Mouse (Mus musculus) stomach, adult 2 months (tissue): ENCODE data around the gene Usp40. TPM values are rescaled to one million over a fixed set of nuclear protein-coding genes. Genes with fewer than 3 reads are reported as not detected.

Experiments used
- polyA plus RNA-seq: library from polyadenylated mRNA; depleted of rRNA; stranded (reverse); fragments of >200 nt; gene quantifications from 2 replicates; pipeline ENCODE4 v1.2.3, GENCODE M21; 2012; rRNA removed

Gene Usp40
- polyA plus RNA-seq, result 1.6 and 1.9 TPM in 2 replicates

GRCm38 (mm10) chr1:88008211-88008697, at the start of gene Usp40:
Gene Usp40 (minus strand): TSS chr1:88008551.

GRCm38 (mm10) chr1:88055088-88055487, 46.7 kb upstream of the Usp40 start, which contains the start of gene Ugt1a10:
Gene Ugt1a10 (plus strand): TSS chr1:88055388.

Other genes starting within 250 kb of the Usp40 start
- 0.03 and 0.10 TPM in 2 replicates for gene Sag, start 204.9 kb downstream of the Usp40 start, polyA plus RNA-seq
- gene Dgkd, start 155.3 kb downstream of the Usp40 start, polyA plus RNA-seq, result 12.4 and 14.8 TPM in 2 replicates
- gene Ugt1a10, start 46.8 kb upstream of the Usp40 start, polyA plus RNA-seq, result not detected in 2 replicates
- gene Ugt1a9, start 62.2 kb upstream of the Usp40 start, polyA plus RNA-seq, result 0.09 TPM in 1 of 2 replicates, not detected in the other
- gene Ugt1a8, start 79.3 kb upstream of the Usp40 start, polyA plus RNA-seq, result not detected in 2 replicates
- 5.6 and 12.9 TPM in 2 replicates for gene Ugt1a7c, start 86.5 kb upstream of the Usp40 start, polyA plus RNA-seq
- 17.2 and 29.8 TPM in 2 replicates for gene Ugt1a6b, start 94.7 kb upstream of the Usp40 start, polyA plus RNA-seq
- 14.9 and 21.4 TPM in 2 replicates for gene Ugt1a6a, start 126.3 kb upstream of the Usp40 start, polyA plus RNA-seq
- 0.04 and 0.32 TPM in 2 replicates for gene Ugt1a5, start 157.5 kb upstream of the Usp40 start, polyA plus RNA-seq
- gene Ugt1a2, start 192.1 kb upstream of the Usp40 start, polyA plus RNA-seq, result 0.09 TPM in 1 of 2 replicates, not detected in the other
- 0.15 and 0.60 TPM in 2 replicates for gene Dnajb3, start 197.2 kb upstream of the Usp40 start, polyA plus RNA-seq
- gene Ugt1a1, start 203.4 kb upstream of the Usp40 start, polyA plus RNA-seq, result 1.1 and 1.6 TPM in 2 replicates
- 0.19 and 0.48 TPM in 2 replicates for gene Mroh2a, start 218.4 kb upstream of the Usp40 start, polyA plus RNA-seq